Mouse (Mus musculus): ENCODE results near the gene Upf3a. TPM values are rescaled to one million over a fixed set of nuclear protein-coding genes. Genes with fewer than 3 reads are reported as not detected.

Gene Upf3a
- polyA plus RNA-seq, 1 experiment from 2014 or later, result 51.7 TPM

DNA sequence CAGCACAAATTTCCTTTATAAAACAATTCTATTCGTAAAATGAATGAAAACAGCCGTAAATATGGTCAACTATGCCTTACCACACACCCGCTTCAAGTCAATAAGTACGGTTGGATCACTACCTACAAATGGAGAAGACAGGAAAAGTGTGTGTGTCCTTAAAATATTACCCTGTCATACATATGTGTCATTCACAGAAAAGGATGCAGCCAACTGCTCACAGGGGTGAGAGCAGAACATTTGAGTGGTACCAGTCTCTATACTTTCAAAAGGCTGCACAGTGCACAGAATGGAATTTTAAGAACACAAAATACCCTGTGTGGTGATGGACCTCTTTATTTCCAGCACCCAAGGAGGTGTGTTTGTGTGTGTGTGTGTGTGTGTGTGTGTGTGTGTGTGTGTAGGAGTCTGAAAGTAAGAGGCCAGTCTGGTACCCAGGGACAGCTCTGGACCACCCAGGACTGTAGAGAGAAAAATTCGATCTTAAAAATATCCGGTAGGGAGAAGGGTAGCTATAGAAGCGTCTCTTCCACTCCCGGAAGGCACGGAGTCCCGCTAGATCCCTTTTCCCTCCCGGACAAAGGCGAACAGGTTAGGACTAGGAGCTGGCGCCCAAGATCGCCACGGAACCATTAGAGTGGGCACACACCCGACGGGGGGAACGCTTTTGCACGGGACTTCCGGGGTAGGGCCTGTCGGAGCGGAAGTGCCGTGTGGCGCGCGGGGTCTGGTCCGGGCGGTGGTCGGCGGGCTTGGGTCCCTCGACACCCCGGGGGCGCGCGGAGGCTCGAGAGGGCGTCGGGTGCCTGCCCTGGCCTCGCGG, 28.2 kb upstream of the Upf3a start, which contains the start of gene Cdc16:
TSS of gene Cdc16 (plus strand) at position 695 of the 823 bp plus-strand sequence.
- TF ChIP-seq CTCF (IDR thresholded peaks at IDR 0.05; ENCODE audit: low read depth), result no peak
- peaks cover 3% of the 10 kb centered on the region; the same call in 1 of the 2 replicates for H3K4me1 ChIP-seq (ENCODE audit: insufficient read depth)
- H3K4me2 ChIP-seq, result peak within 1 kb of the TSS; percentile 75
- no peaks in the 10 kb centered on the region; the same call in 1 of the 2 replicates for H3K9me3 ChIP-seq (ENCODE audit: low read depth, low read length)
- H3K4me3 ChIP-seq (ENCODE audit: low read depth, low read length), result peak within 1 kb of the TSS; percentile 99
- peak within 1 kb of the TSS; percentile 92 for H3K27ac ChIP-seq (ENCODE audit: low read depth)
- ATAC-seq (ENCODE audit: insufficient read depth) (peak; percentile 96), DNase-seq (peak; percentile 96)
- H3K9ac ChIP-seq, result peak within 1 kb of the TSS; percentile 97
- peaks cover 27% of the 10 kb centered on the region for H3K36me3 ChIP-seq (ENCODE audit: insufficient read depth)
- WGBS, result 4% methylated on average over 40 of the region's 40 CpGs
- no peaks in the 10 kb centered on the region for H3K27me3 ChIP-seq (ENCODE audit: insufficient read depth, low read length)

- peak overlapping the region; percentile 97 for H3K9ac ChIP-seq
- peak; percentile 76 for TF ChIP-seq CTCF (IDR thresholded peaks at IDR 0.05; ENCODE audit: low read depth)
- WGBS, result under 1% methylated on average over 38 of the region's 38 CpGs
- peak; percentile 86 for DNase-seq
- peak overlapping the region; percentile 99 for H3K4me3 ChIP-seq (ENCODE audit: low read depth, low read length)
- peak overlapping the region; percentile 92 for H3K27ac ChIP-seq (ENCODE audit: low read depth)
- peak overlapping the region; percentile 75 for H3K4me2 ChIP-seq
- no peaks in the 10 kb centered on the region for H3K27me3 ChIP-seq (ENCODE audit: insufficient read depth, low read length)
- H3K9me3 ChIP-seq (ENCODE audit: low read depth, low read length), result no peaks in the 10 kb centered on the region; the same call in 1 of the 2 replicates
- peak; percentile 50 for ATAC-seq (ENCODE audit: insufficient read depth)
- H3K4me1 ChIP-seq (ENCODE audit: insufficient read depth), result peaks cover 3% of the 10 kb centered on the region; the same call in 1 of the 2 replicates
- H3K36me3 ChIP-seq (ENCODE audit: insufficient read depth), result peaks cover 36% of the 10 kb centered on the region
Measured at GRCm38 (mm10) chr8:13757805-13758727, 27.3 kb upstream of the Upf3a start.

DNA sequence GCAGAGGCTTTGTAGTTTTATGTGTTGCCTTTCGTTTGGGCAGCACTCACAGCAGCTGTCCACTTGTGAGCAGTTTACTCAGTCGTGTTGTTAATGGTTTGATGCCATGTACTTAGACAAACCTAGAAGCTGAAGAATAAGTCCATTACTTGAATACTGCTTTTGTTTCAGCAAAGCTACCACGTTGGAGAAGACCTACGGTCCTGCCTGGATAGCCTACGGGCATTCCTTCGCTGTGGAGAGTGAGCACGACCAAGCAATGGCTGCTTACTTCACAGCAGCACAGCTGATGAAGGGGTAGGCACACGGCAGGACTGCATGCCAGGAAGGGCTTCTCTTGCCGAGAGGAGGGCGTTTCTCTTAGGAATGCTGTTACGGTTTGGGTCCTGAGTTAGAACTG, 16.2 kb upstream of the Upf3a start:
- 82% methylated on average over 11 of the region's 11 CpGs for WGBS
- DNase-seq, result no peak

GRCm38 (mm10) chr8:13780536-13780935, 4.9 kb upstream of the Upf3a start:
- H3K36me3 ChIP-seq (ENCODE audit: insufficient read depth), result peaks cover 68% of the 10 kb centered on the region
- H3K27me3 ChIP-seq (ENCODE audit: insufficient read depth, low read length), result no peaks in the 10 kb centered on the region
- no peak overlapping the region for H3K4me3 ChIP-seq (ENCODE audit: low read depth, low read length)
- H3K9ac ChIP-seq, result no peak overlapping the region
- H3K4me1 ChIP-seq (ENCODE audit: insufficient read depth), result no peaks in the 10 kb centered on the region
- no peak overlapping the region for H3K4me2 ChIP-seq
- WGBS, result 85% methylated on average over 3 of the region's 3 CpGs
- H3K9me3 ChIP-seq (ENCODE audit: low read depth, low read length), result no peaks in the 10 kb centered on the region
- no peak for TF ChIP-seq CTCF (IDR thresholded peaks at IDR 0.05; ENCODE audit: low read depth)
- DNase-seq (no peak), ATAC-seq (ENCODE audit: insufficient read depth) (no peak)
- no peak overlapping the region for H3K27ac ChIP-seq (ENCODE audit: low read depth)

More for the DNA sequence above, 16.2 kb upstream of the Upf3a start:
- no peak for TF ChIP-seq CTCF (IDR thresholded peaks at IDR 0.05; ENCODE audit: low read depth)
- H3K4me1 ChIP-seq (ENCODE audit: insufficient read depth), result no peaks in the 10 kb centered on the region
- H3K4me2 ChIP-seq, result no peak overlapping the region
- no peak overlapping the region for H3K9ac ChIP-seq
- no peak overlapping the region for H3K27ac ChIP-seq (ENCODE audit: low read depth)
- H3K9me3 ChIP-seq (ENCODE audit: low read depth, low read length), result no peaks in the 10 kb centered on the region
- H3K4me3 ChIP-seq (ENCODE audit: low read depth, low read length), result no peak overlapping the region
- no peaks in the 10 kb centered on the region for H3K27me3 ChIP-seq (ENCODE audit: insufficient read depth, low read length)
- peaks cover 92% of the 10 kb centered on the region for H3K36me3 ChIP-seq (ENCODE audit: insufficient read depth)
- no peak for ATAC-seq (ENCODE audit: insufficient read depth)

DNA sequence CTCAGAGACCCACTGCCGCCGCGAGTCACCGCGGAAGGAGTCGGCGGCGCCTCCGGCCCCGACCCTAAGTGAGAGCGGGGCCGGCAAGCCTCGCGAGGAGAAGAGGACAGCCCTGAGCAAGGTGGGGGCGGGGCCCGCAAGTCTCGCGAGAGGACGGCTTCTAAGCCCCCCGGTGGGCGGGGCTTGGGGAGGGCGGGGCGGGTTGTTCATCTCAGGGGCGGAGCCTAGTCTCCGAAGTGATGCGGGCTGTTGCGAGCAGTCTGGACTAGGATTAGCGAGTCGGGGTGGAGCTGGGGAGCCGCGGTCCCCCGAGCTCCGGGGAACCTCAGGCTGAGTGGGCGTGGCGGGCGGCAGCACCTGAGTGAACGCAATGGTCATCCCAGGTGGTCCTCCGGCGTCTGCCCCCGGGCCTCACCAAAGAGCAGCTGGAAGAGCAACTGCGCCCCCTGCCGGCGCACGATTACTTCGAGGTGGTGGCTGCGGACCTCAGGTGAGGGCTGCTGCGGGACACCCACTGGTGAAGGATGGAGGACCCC, 417 bp downstream of the Upf3a start:
- peak; percentile 98 for DNase-seq
- H3K4me1 ChIP-seq (ENCODE audit: insufficient read depth), result no peaks in the 10 kb centered on the region
- peak; percentile 98 for TF ChIP-seq CTCF (IDR thresholded peaks at IDR 0.05; ENCODE audit: low read depth)

GRCm38 (mm10) chr8:13789606-13790005, 4.2 kb downstream of the Upf3a start:
- Histone ChIP-seq H3K4me2 (no peak overlapping the region), H3K36me3 (ENCODE audit: insufficient read depth) (peaks cover 40% of the 10 kb centered on the region; the same call in 1 of the 2 replicates), H3K4me1 (ENCODE audit: insufficient read depth) (no peaks in the 10 kb centered on the region), H3K9ac (no peak overlapping the region), H3K9me3 (ENCODE audit: low read depth, low read length) (no peaks in the 10 kb centered on the region), H3K27ac (ENCODE audit: low read depth) (no peak overlapping the region), H3K27me3 (ENCODE audit: insufficient read depth, low read length) (no peaks in the 10 kb centered on the region), H3K4me3 (ENCODE audit: low read depth, low read length) (no peak overlapping the region)
- 96% methylated on average over 8 of the region's 8 CpGs for WGBS
- no peak for TF ChIP-seq CTCF (IDR thresholded peaks at IDR 0.05; ENCODE audit: low read depth)
- DNase-seq (no peak), ATAC-seq (ENCODE audit: insufficient read depth) (no peak)

More for the DNA sequence above, 417 bp downstream of the Upf3a start:
- peak overlapping the region; percentile 70 for H3K4me3 ChIP-seq (ENCODE audit: low read depth, low read length)
- H3K4me2 ChIP-seq, result peak overlapping the region; percentile 78
- H3K9me3 ChIP-seq (ENCODE audit: low read depth, low read length), result no peaks in the 10 kb centered on the region
- under 1% methylated on average over 47 of the region's 47 CpGs for WGBS
- peak; percentile 95 for ATAC-seq (ENCODE audit: insufficient read depth)
- no peaks in the 10 kb centered on the region for H3K27me3 ChIP-seq (ENCODE audit: insufficient read depth, low read length)
- peak overlapping the region; percentile 98 for H3K27ac ChIP-seq (ENCODE audit: low read depth)
- H3K36me3 ChIP-seq (ENCODE audit: insufficient read depth), result peaks cover 35% of the 10 kb centered on the region
- H3K9ac ChIP-seq, result peak overlapping the region; percentile 96
